Mouse (Mus musculus) left cerebral cortex, adult 9 months (tissue): ENCODE results near the gene Gm1140.
"Not testable (repeated sequence)": the region's sequence is repeated elsewhere in the genome, so short reads cannot be mapped to it uniquely, and the experiment has no call there.

Experiments
- DNase-seq, 2 experiments: peaks; one replicate each; pipeline ENCODE4 v3.0.0; 2022; ENCODE audit warnings: low spot score in 2 of 2

Gene Gm1140

GRCm38 (mm10) chrX:67693462-67693861 is at the start of gene Gm1140:
Gene Gm1140 (minus strand): TSS chrX:67693562.
- not testable (repeated sequence) for DNase-seq

- not testable (repeated sequence) for DNase-seq
Observed at GRCm38 (mm10) chrX:67695398-67695797, 2.0 kb upstream of the Gm1140 start, which contains the start of gene Gm14692. Gene Gm14692 (plus strand): TSS chrX:67695698.
